Mouse (Mus musculus): ENCODE measurements around the gene Spata20. TPM values are rescaled to one million over a fixed set of nuclear protein-coding genes. Genes with fewer than 3 reads are reported as not detected.

The Spata20 gene
- polyA plus RNA-seq, 1 experiment = not detected

GRCm38 (mm10) chr11:94454756-94455155 lies 31.2 kb downstream of the Spata20 start:
- no peaks in the 10 kb centered on the region for H3K27me3 ChIP-seq (ENCODE audit: control insufficient read depth, insufficient read depth, low read length, poor library complexity, severe bottlenecking)
- H3K4me1 ChIP-seq (ENCODE audit: control insufficient read depth, insufficient read depth, low read length) = no peaks in the 10 kb centered on the region
- H3K9me3 ChIP-seq (replicated peaks; ENCODE audit: control insufficient read depth, insufficient read depth, low read length, poor library complexity, severe bottlenecking) = no peaks in the 10 kb centered on the region
- no peak overlapping the region for H3K4me3 ChIP-seq (ENCODE audit: low read depth, low read length)
- H3K27ac ChIP-seq (ENCODE audit: insufficient read depth, low read length) = no peak overlapping the region
- no peak overlapping the region for H3K9ac ChIP-seq (ENCODE audit: low read depth, poor library complexity, severe bottlenecking)
- TF ChIP-seq POLR2A (IDR thresholded peaks at IDR 0.05; ENCODE audit: insufficient read depth, low read length) = no peak
- no peak for TF ChIP-seq CTCF (IDR thresholded peaks at IDR 0.05; ENCODE audit: low read depth, low read length)
- no peak for TF ChIP-seq EP300 (IDR thresholded peaks at IDR 0.05; ENCODE audit: insufficient read depth, low read depth, low read length)
- H3K36me3 ChIP-seq (ENCODE audit: control insufficient read depth, insufficient read depth, low read length, poor library complexity, severe bottlenecking) = no peaks in the 10 kb centered on the region

- no peaks in the 10 kb centered on the region for H3K36me3 ChIP-seq (ENCODE audit: control insufficient read depth, insufficient read depth, low read length, poor library complexity, severe bottlenecking)
These were observed 34.7 kb downstream of the Spata20 start for GRCm38 (mm10) chr11:94451091-94451773.

DNA sequence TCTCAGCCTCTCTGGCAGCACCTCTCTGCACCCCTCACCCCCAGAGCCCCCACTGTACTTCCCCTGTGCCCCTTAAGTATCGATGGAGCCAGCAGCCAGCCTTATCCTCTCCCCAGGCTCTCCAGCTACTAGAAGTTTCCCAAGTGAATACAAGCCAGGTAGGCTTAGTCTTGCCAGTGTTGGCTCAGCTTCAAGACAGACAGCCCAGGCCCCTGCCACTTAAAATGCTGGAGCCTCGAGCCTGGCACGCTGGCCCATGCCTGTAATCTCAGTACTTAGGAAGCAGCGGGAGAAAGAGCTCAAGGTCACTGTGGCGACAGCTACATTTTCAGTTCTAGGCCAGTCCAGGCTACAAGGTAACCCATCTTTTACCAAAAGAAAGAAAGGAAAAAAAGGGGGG lies 36.1 kb downstream of the Spata20 start:
- TF ChIP-seq EP300 (IDR thresholded peaks at IDR 0.05; ENCODE audit: insufficient read depth, low read depth, low read length) (no peak), CTCF (IDR thresholded peaks at IDR 0.05; ENCODE audit: low read depth, low read length) (no peak), POLR2A (IDR thresholded peaks at IDR 0.05; ENCODE audit: insufficient read depth, low read length) (no peak)
- H3K27ac ChIP-seq (ENCODE audit: insufficient read depth, low read length) = no peak overlapping the region
- no peaks in the 10 kb centered on the region for H3K36me3 ChIP-seq (ENCODE audit: control insufficient read depth, insufficient read depth, low read length, poor library complexity, severe bottlenecking)
- H3K4me1 ChIP-seq (ENCODE audit: control insufficient read depth, insufficient read depth, low read length) = no peaks in the 10 kb centered on the region
- no peaks in the 10 kb centered on the region for H3K9me3 ChIP-seq (replicated peaks; ENCODE audit: control insufficient read depth, insufficient read depth, low read length, poor library complexity, severe bottlenecking)
- H3K27me3 ChIP-seq (ENCODE audit: control insufficient read depth, insufficient read depth, low read length, poor library complexity, severe bottlenecking) = no peaks in the 10 kb centered on the region
- no peak overlapping the region for H3K4me3 ChIP-seq (ENCODE audit: low read depth, low read length)
- no peak overlapping the region for H3K9ac ChIP-seq (ENCODE audit: low read depth, poor library complexity, severe bottlenecking)

More at GRCm38 (mm10) chr11:94451091-94451773, 34.7 kb downstream of the Spata20 start:
- no peak overlapping the region for H3K4me3 ChIP-seq (ENCODE audit: low read depth, low read length)
- TF ChIP-seq EP300 (IDR thresholded peaks at IDR 0.05; ENCODE audit: insufficient read depth, low read depth, low read length) = no peak
- no peak for TF ChIP-seq CTCF (IDR thresholded peaks at IDR 0.05; ENCODE audit: low read depth, low read length)
- no peak for TF ChIP-seq POLR2A (IDR thresholded peaks at IDR 0.05; ENCODE audit: insufficient read depth, low read length)
- H3K9me3 ChIP-seq (replicated peaks; ENCODE audit: control insufficient read depth, insufficient read depth, low read length, poor library complexity, severe bottlenecking) = no peaks in the 10 kb centered on the region
- H3K4me1 ChIP-seq (ENCODE audit: control insufficient read depth, insufficient read depth, low read length) = no peaks in the 10 kb centered on the region
- no peak overlapping the region for H3K27ac ChIP-seq (ENCODE audit: insufficient read depth, low read length)
- H3K9ac ChIP-seq (ENCODE audit: low read depth, poor library complexity, severe bottlenecking) = no peak overlapping the region
- H3K27me3 ChIP-seq (ENCODE audit: control insufficient read depth, insufficient read depth, low read length, poor library complexity, severe bottlenecking) = no peaks in the 10 kb centered on the region

- no peaks in the 10 kb centered on the region for H3K36me3 ChIP-seq (ENCODE audit: control insufficient read depth, insufficient read depth, low read length, poor library complexity, severe bottlenecking)
- H3K9ac ChIP-seq (ENCODE audit: low read depth, poor library complexity, severe bottlenecking) = no peak overlapping the region
- no peaks in the 10 kb centered on the region for H3K4me1 ChIP-seq (ENCODE audit: control insufficient read depth, insufficient read depth, low read length)
- TF ChIP-seq POLR2A (IDR thresholded peaks at IDR 0.05; ENCODE audit: insufficient read depth, low read length) (no peak), EP300 (IDR thresholded peaks at IDR 0.05; ENCODE audit: insufficient read depth, low read depth, low read length) (no peak), CTCF (IDR thresholded peaks at IDR 0.05; ENCODE audit: low read depth, low read length) (no peak)
- no peak overlapping the region for H3K27ac ChIP-seq (ENCODE audit: insufficient read depth, low read length)
- H3K4me3 ChIP-seq (ENCODE audit: low read depth, low read length) = no peak overlapping the region
- no peaks in the 10 kb centered on the region for H3K9me3 ChIP-seq (replicated peaks; ENCODE audit: control insufficient read depth, insufficient read depth, low read length, poor library complexity, severe bottlenecking)
- no peaks in the 10 kb centered on the region for H3K27me3 ChIP-seq (ENCODE audit: control insufficient read depth, insufficient read depth, low read length, poor library complexity, severe bottlenecking)
These were observed 36.7 kb downstream of the Spata20 start for GRCm38 (mm10) chr11:94449239-94449638.

DNA sequence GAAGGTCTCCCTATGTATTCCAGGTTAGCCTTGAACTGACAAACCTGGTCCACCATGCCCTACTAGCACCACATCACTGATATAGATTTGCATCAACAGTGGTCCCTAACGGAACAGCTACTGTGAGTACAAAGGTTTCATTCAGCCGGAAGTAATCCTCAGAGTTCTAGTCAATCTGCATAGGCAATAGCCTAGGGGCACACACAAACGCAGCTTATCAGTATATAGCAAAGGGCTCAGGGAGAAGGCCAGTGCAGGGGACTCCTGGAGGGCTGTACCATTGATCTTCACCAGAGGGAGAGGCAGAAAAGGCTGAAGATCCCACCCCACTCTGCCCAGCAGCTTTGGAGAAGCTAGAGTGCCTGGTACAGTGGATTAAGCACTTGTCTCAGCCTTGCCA lies 39.0 kb downstream of the Spata20 start:
- no peaks in the 10 kb centered on the region for H3K36me3 ChIP-seq (ENCODE audit: control insufficient read depth, insufficient read depth, low read length, poor library complexity, severe bottlenecking)

DNA sequence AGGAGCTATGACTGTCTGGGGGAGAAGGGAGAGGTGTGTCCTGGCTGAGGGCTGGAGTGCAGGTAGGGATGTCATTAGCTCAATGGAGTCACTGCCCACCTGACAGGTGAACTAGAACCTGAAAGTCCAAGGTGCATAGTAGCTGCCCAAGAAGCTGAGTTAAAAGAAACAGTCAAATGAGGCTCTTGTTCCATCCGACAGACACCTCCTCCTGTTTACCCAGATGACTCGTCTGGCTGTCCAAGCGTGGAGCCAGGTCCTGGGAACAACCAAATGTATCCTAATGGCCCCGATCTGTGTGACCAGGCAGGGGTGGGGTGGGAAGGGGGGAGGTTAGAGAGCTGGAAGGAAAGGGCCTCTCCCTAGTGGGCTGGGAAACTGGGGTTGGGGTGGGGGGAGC lies 40.7 kb downstream of the Spata20 start:
- H3K4me3 ChIP-seq (ENCODE audit: low read depth, low read length) = no peak overlapping the region
- H3K9ac ChIP-seq (ENCODE audit: low read depth, poor library complexity, severe bottlenecking) = no peak overlapping the region
- no peak overlapping the region for H3K27ac ChIP-seq (ENCODE audit: insufficient read depth, low read length)
- no peaks in the 10 kb centered on the region for H3K9me3 ChIP-seq (replicated peaks; ENCODE audit: control insufficient read depth, insufficient read depth, low read length, poor library complexity, severe bottlenecking)
- TF ChIP-seq CTCF (IDR thresholded peaks at IDR 0.05; ENCODE audit: low read depth, low read length) = no peak
- TF ChIP-seq POLR2A (IDR thresholded peaks at IDR 0.05; ENCODE audit: insufficient read depth, low read length) = no peak
- no peak for TF ChIP-seq EP300 (IDR thresholded peaks at IDR 0.05; ENCODE audit: insufficient read depth, low read depth, low read length)
- no peaks in the 10 kb centered on the region for H3K36me3 ChIP-seq (ENCODE audit: control insufficient read depth, insufficient read depth, low read length, poor library complexity, severe bottlenecking)
- H3K27me3 ChIP-seq (ENCODE audit: control insufficient read depth, insufficient read depth, low read length, poor library complexity, severe bottlenecking) = no peaks in the 10 kb centered on the region
- no peaks in the 10 kb centered on the region for H3K4me1 ChIP-seq (ENCODE audit: control insufficient read depth, insufficient read depth, low read length)

More for the DNA sequence above, 39.0 kb downstream of the Spata20 start:
- no peaks in the 10 kb centered on the region for H3K9me3 ChIP-seq (replicated peaks; ENCODE audit: control insufficient read depth, insufficient read depth, low read length, poor library complexity, severe bottlenecking)
- no peak overlapping the region for H3K4me3 ChIP-seq (ENCODE audit: low read depth, low read length)
- no peak for TF ChIP-seq EP300 (IDR thresholded peaks at IDR 0.05; ENCODE audit: insufficient read depth, low read depth, low read length)
- no peak for TF ChIP-seq POLR2A (IDR thresholded peaks at IDR 0.05; ENCODE audit: insufficient read depth, low read length)
- TF ChIP-seq CTCF (IDR thresholded peaks at IDR 0.05; ENCODE audit: low read depth, low read length) = no peak
- no peaks in the 10 kb centered on the region for H3K27me3 ChIP-seq (ENCODE audit: control insufficient read depth, insufficient read depth, low read length, poor library complexity, severe bottlenecking)
- H3K27ac ChIP-seq (ENCODE audit: insufficient read depth, low read length) = no peak overlapping the region
- no peak overlapping the region for H3K9ac ChIP-seq (ENCODE audit: low read depth, poor library complexity, severe bottlenecking)
- no peaks in the 10 kb centered on the region for H3K4me1 ChIP-seq (ENCODE audit: control insufficient read depth, insufficient read depth, low read length)
